Mouse (Mus musculus) left cerebral cortex, postnatal 36 days (tissue): Measurements from ENCODE around the gene Ppard. TPM values are rescaled to one million over a fixed set of nuclear protein-coding genes. Genes with fewer than 3 reads are reported as not detected.
"Not testable (repeated sequence)": the region's sequence is repeated elsewhere in the genome, so short reads cannot be mapped to it uniquely, and the experiment has no call there.

ENCODE experiments used
- DNase-seq, 2 experiments: peaks; one replicate each; pipeline ENCODE4 v3.0.0; 2021 to 2022; ENCODE audit warnings: low spot score in 2 of 2, mixed read lengths in 1 of 2
- intact Hi-C: fragments of 180-260 bp; cut with DNase I; formaldehyde crosslinking; loops from one replicate; pipeline ENCODE4 v1.15.1; 2025
- total RNA-seq, 2 experiments: library from RNA; stranded (reverse); gene quantifications; 2 replicates each; pipeline ENCODE4 v1.2.3; 2021

The Ppard gene
- total RNA-seq, 2 experiments from 2014 or later: 28.7 to 30.2 TPM

DNA sequence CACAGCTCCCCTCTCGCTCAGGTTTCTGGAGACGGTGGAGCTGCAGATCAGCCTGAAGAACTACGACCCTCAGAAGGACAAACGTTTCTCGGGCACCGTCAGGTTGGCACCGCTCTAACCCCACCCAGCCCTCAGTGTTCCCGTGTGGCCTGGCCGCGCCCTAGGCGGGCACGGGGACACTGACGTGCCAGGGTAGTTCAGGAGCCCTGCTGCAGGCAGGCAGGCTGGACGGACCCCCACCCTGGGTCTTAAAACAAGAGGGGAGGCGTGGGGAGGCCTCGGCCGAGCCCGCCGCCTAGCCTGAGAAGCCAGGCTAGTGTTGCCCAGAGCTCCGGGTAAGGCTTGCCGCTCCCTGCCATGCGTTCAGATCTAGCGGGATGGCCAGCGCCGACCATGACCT, 96.4 kb downstream of the Ppard start:
- DNase-seq: no peak
- intact Hi-C loops: loop anchor here (1.0 to 5.0 kb wide), 3 partner anchors 16 to 193 kb away; partner anchors contain the start of gene Fance

DNA sequence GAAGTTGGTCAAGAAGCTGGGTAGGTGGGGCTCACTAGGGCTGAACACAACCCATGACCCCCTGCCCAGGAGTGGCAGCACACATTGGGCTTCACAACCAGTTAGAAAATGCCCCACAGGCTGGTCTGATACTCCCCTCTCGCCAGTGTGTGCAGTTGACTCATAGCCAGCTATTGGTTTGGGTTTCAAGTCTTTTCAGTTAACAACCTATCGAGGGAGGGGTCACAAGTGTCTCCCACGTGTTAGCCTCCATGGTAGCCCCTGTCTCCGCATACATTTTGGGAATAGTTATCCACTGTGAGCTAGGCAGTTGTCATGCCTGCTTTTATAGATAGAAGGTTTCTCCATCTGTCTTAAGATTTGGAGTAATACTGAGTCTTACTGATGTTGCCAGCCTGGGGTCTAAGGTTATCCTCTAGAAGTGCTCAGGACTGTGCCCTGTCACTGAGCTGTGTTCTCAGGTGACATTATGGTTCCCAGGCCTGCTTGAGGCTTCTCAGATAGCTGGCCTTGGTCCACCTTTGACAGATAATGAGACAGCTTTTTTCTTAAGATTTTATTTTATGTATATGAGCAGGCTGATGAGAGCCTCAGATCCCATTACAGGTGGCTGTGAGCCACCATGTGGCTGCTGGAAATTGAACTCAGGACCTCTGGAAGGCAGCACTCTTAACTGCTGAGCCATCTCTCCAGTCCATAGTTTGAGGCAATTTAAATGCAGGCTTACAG, 97.2 kb downstream of the Ppard start:
- no peak for DNase-seq
- intact Hi-C loops: loop anchor here (5.0 kb wide), 2 partner anchors 102 to 193 kb away; no protein-coding TSS in a partner anchor

DNA sequence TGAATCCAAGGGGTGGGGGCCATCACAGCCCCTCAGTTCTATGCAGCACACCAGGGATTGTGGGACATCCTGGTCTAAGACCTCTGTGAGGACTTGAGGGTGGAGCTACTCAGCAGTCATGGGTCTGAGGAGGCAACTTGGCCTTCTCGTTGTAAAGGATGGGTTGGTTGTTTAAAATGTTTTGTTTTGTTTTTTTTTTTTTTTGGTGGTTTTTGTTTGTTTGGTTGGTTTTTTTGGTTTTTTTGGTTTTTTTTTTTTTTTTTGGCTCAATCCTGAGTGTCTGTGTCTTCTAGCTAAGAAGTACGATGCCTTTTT, 97.7 kb downstream of the Ppard start:
- no peak for DNase-seq
- intact Hi-C loops: no loop called here

DNA sequence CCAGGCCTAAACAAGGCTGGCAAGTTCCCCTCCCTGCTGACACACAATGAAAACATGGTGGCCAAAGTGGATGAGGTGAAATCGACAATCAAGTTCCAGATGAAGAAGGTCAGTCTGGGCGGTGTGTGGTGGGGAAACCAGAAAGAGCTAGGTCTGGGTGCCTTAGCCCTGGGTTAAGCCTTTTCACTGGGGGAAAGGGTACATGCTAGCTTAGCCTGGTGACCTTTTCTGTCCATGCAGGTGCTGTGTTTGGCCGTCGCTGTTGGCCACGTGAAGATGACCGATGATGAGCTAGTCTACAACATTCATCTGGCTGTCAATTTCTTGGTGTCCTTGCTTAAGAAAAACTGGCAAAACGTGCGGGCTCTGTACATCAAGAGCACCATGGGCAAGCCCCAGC, 98.1 kb downstream of the Ppard start:
- DNase-seq, intact Hi-C loops: not testable (repeated sequence)

DNA sequence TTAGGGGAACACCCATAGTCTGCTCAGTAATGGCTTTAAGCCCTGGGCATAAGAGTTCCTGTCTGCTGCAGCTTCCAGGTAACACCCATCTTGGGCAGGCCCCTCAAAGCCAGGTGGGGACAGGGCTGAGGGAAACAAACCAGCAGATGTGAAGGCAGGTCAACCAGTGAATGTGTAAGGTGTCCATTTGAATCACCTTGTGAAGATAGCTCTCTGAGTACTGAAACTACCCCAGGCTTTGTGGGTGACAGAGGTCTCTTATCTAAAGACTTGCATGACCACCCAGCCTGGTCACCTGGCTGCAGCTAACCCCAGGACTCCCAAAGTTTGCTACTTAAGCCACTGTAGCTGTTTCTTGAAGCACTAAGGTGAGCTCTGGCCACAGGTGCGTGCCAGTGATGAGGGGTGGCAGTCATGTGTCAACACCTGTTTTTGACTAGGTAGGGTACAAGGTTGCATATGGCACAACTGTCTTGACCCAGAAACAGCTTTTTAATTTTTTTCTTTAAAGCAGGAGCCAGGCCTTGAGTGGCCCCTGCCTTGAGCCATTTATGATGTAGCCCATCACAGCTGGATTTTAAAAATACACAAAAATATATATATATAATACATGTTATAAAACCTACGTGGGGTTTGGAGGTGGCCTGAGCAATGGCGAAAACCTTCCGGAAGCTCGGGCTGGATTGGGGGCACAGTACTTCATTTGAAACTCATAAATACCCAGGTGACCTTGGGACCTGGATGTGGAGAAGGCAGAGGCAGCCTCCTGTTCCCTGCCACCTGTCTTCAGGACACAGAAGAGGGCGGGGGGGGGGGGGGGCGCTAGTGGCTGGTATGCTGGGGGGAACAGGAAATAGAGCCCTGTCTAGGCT, 99.0 kb downstream of the Ppard start:
- intact Hi-C loops: no loop called here
- no peak for DNase-seq

DNA sequence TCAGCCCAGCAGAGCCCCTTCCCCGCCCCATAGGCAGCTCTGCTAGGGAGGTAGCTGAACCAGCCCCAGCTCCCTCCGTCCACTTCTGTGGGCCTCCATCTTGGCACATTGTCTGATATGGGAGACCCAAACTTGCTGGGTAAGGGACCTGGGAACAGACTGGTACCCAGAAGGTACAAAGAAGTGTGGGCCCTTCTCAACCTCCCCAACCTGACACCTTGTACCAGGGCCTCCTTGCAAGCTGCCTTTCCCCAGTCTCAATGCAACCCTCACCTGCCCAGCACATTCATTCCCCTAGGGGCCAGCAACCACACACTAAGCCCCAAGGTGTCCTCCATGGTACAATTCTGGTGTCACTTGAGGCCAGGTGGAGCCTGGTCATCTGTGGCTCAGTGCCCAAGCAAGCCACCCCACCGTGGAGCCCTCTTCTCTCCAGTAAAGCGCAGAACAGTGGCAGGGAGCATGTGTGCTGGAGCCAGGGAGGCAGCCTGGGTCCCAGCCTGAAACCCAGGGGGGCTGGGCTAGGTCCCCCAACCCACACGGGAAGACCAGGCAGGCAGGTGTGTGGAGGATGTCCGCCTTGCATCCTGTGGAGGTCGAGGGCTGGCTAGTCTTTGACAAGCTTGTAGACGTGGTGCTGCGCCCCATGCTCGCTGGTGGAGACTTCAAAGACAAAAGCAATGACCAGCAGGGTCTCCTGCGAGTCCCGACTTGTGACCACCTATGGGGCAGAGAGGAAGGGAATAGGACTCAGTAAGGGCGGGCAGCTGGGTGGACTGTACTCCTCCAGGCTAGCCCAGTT, 99.8 kb downstream of the Ppard start:
- no peak for DNase-seq
- intact Hi-C loops: no loop called here

DNA sequence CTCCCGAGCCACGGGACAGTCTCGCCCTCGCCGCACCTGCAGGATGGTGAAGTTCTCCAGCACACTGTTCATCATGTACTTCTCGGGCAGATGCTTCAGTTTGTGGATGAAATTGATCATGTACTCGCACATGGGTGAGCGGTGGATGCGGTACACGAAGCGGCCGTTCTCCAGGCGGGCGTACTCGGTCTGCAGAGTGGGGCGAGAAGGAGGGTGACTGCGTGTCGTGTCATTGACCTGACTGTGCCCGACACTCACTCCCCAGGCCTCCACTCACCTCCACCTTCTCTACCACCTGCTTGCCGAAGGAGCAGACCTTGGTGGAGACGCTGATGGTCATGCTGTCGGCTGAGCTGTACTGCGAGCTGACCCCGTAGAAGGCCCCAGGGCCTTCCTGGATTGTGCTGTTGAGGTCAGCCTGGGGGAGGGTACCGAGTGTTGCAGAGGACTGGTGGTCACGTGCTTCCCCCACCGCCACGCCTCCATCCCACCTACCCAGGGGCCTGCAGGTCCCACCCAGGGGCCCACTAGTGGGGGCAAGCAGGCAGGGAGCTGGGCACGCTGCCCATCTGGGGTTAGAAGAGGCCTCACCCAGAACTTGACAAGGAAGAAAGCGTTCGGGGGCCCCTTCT, 100.5 kb downstream of the Ppard start:
- intact Hi-C loops: no loop called here
- DNase-seq: no peak

DNA sequence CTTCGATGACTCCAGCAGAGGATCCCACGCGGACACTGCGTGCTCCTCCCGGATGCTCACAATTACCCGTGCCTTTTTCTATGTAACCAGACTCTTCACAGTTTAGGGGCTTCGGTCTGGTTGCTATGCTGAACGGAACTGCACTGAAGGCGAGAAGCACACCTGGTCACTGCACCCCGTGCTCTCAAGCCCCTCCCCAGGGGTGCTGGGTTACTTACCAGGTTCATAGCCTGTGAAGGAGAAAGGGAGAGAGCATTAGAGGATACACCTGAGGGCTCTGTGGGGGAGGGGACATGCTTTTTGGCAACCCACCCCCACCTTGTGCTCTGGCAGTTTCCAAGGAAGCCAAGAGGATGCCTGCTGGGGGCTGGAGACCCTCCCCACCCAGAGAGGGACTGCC, 102.8 kb downstream of the Ppard start:
- intact Hi-C loops: no loop called here
- DNase-seq: no peak

DNA sequence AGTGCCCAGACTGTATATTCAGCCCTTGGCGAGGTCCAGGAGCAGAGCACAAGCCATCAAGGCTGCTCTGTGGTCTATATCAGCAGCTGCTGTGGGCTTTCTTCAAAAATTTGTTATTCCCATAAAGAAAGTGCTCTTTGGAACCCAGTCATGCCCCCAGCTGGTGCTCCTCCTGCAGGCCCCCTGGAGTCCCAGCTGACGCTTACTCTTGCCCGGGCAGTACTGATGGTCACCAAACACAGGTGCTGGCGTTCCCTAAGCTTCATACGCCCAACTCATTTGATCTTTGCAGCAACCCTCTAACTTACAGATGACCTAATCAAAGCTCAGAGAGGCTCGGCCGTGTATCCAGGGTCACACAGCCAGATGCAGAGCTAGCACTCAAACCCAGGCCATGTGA, 105.0 kb downstream of the Ppard start:
- DNase-seq: no peak
- intact Hi-C loops: no loop called here

DNA sequence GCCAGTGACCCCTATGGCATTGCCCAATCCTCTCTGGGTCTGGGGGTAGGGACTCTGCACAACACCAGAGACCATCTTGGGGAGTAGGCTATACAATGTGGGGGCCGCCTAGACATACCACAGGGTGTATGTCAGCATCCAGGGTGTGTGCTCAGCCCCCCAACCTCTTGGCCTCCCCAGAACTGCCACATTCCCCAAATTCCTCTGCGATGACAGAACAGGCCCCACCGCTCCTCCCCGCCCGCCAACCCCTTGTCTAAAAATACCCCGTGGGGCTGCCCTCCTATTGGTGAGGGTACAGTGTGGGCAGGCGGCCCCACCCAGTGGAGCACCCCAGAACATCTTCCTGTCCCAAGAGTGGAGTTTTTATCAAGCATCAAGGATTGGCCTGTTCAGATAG, 108.1 kb downstream of the Ppard start:
- no peak for DNase-seq
- intact Hi-C loops: no loop called here

DNA sequence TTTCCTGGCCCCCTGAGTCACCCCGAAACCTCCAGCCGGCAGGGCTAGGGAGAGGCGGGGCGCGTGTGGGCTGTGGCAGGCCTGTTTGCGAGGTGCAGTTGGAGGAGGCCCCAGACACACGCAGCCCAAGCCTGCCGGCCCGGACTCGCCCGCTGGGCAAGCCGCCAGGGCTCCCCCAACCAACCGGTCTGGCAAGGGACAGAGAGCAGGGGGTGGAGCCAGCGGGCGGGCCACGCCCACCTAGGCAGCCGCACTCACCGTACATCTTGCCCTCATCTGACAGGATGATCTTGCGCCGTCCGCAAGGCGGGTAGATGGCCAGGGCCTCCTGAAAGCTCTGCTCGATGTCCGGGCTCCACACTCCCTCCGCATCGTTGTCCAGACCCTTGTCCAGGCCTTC, 108.6 kb downstream of the Ppard start:
- DNase-seq: peak; percentile 51 to 53
- intact Hi-C loops: no loop called here

DNA sequence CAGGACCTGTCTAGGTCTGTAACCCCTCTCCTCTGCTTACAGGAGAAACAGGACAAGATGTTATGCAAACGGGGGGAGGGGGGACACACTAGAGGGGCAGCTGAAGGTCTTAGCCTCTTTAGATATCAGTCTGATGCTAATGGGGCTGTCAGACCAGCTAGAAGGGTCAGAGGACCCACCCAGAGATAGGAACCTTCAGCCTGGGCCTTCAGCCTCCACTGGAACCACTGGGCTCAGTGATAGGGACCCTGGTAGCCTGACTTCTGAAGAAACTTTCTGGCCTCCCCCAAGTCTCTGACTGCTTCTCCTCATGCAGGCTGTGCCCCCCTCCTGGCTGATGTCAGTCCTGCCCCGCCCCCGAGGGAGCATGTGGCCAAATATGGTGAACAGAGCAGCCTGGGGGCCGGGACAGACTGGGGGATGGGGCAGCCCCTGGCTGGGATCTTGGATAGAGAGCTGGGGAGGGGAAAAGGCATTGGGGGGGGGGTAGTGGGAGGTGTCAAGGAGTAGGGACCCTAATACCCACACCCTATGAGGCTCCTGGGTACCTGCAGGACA, 111.6 kb downstream of the Ppard start:
- intact Hi-C loops: no loop called here

DNA sequence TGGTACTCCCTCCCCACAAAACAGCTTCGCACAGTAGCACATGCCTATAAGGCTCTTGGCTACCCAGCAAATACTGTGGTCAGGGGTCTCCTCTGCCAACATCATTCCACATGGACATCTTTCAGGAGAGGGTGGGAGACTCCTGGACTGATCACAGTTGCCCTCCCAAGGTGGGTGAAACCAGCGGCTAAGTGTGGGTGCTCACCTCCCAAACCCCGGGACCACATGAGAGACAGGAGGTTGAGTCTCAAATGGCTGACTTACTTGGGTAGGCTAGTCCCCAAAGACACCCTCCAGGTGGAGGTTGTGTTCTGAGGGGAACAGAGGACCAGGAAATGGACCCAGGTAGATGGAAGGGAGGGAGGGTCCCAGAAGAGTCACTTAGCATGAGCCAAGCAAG, 112.2 kb downstream of the Ppard start:
- DNase-seq: no peak
- intact Hi-C loops: no loop called here

More for the DNA sequence above, 111.6 kb downstream of the Ppard start:
- DNase-seq: no peak

DNA sequence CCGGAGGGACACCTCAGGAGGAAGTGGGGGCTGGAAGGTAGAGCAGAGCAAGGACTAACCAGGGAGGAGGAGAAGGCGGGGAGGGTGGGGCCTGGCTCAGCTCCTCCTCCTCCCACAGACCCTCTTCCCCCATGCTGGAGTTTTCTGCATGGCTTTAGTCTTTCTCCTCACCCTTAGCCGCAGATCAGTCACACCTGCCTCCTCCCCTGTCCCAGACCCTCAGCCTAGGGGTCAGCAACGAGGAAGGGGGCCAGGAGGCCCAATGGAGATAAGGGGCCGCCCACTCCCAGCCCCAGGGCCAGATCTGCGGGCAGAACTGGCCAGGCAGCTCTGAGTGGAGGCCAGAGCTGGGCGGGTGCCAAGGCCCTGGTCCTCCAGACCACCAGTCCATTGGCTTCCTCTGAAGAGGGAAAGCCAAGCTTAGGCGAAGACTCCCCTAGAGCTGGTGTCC, 112.8 kb downstream of the Ppard start:
- intact Hi-C loops: no loop called here
- no peak for DNase-seq

DNA sequence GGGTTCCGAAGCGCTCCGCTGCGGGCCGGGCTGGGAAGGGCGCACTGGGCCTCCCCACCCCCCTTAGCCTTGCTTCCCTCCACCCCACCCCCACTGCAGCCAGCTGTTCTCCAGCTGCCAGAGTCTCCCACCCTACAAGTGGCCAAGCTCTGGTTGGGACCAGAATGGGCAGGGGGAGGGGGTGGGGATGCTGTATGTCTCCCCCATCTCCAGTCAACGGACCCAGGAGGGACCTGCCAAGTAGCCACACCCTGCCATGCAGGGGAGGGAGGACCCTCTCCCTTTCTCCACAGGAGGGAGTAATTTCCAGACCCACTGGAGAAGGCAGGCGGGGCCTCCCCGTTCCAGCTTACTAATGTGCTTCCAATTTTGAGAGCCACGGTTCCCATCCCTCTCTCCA, 113.4 kb downstream of the Ppard start:
- intact Hi-C loops: no loop called here
- DNase-seq: no peak

DNA sequence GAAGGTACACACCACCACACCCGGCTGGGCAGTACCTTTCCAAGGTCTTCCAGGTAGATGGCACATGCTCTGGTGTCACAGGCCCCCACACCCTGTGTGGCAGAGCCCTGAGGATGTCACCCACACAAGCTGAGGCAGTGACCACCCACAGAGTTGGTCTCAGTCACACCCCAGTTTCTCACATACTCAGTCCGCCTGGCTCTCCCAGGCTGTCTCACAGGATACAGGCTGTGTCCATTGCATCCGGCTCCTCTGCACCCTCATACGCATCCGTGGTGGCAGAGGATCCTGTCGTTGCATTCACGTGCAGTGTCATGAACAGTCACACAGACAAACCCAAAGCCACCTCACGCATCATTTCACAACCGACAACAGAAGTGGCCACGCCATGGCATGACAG, 114.8 kb downstream of the Ppard start:
- no peak for DNase-seq
- intact Hi-C loops: no loop called here

DNA sequence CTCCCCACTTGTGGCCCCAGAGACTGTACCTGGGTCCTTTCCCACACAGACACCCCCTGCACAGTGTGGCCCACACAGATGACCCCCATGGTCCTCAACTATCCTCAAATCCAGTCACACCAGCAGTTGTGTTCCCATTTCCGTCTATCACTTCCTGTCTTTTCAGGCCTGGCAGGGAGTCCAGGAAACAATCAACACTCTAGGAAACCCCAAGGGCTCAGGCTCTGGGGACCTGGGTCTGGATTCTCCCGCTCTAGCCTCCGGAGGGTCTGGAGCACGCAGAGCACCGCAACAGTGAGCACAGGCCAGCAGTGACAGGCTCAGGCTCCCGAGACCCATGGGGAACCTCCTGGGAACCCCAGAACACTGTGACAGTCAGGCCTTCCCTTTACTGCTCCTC, 115.7 kb downstream of the Ppard start:
- no peak for DNase-seq
- intact Hi-C loops: no loop called here

DNA sequence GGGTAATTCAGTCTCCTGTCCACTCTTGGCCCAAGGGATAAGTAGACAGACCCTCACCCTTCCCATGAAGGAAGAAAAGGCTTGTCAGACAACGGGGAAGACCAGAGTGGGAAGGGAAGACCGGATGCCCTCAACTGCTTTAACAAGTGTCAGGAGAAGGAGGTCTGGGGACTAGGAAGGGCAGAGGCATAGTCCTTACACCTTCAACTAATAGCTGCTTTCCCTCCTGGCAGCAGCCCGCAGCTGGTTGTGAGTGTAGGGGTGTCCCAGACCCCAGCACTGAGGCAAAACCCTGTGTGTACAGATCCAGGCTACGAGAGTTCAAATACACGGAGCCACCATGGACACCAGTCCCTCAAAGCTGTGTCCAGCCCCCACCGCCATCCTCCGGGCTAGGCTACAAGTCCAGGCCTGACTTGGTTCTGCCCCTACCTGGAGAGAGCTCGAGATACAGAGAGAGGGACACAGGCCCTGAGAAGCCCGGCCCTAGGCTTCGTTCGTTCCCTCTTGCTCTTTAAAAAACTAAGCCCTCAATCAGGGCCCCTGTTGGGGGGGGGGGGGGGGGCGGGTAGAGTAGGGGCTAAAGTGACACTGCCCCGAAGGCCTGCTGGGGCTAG, 116.9 kb downstream of the Ppard start:
- no peak for DNase-seq
- intact Hi-C loops: no loop called here

DNA sequence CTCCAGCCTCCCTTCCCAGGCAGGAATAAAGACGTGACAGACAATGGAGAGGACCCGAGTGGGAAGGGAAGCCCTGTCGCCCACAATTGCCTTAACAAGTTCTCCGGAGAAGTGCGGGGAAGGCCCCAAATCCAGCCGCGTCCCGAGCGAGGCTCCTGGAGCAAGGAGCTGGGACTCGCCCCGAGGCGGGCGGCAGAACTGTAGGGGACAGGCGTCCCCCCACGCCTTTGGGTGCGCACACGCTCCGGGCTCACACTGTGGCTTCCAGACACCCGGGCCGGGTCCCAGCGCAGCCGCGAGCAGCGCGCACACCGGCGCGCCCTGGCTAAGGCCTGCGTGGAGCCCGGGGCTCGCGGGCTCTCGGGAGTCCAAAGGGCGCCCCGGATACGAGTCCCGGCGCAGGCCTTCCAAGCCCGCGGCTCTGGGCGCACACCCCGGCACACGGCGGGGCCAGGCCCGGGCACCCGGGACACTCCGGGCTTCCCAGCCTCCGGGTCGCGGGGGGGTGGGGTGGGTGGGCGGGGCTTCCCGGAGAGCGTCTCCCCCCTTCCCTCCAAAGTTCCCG, 117.5 kb downstream of the Ppard start:
- no peak for DNase-seq
- intact Hi-C loops: no loop called here
